Mouse (Mus musculus): ENCODE data around the gene Ptprb.

The Ptprb gene

GRCm38 (mm10) chr10:116424921-116425320, 149.6 kb downstream of the Ptprb start:
- ATAC-seq (ENCODE audit: low TSS enrichment) = no peak

- no peak for ATAC-seq (ENCODE audit: low TSS enrichment)
Observed at GRCm38 (mm10) chr10:116426176-116426575, 150.9 kb downstream of the Ptprb start.

- peak; percentile 92 for ATAC-seq (ENCODE audit: low TSS enrichment)
Observed at GRCm38 (mm10) chr10:116428026-116428780, 152.9 kb downstream of the Ptprb start.

- no peak for ATAC-seq (ENCODE audit: low TSS enrichment)
Observed at GRCm38 (mm10) chr10:116432421-116432820, 157.1 kb downstream of the Ptprb start.

- peak; percentile 50 for ATAC-seq (ENCODE audit: low TSS enrichment)
Observed at GRCm38 (mm10) chr10:116435455-116435854, 160.1 kb downstream of the Ptprb start.

Measured in frontal cortex, adult (tissue).